Mouse (Mus musculus) lung, embryonic 16.5 days (tissue): ENCODE measurements around the gene Kyat1. TPM values are rescaled to one million over a fixed set of nuclear protein-coding genes. Genes with fewer than 3 reads are reported as not detected.
"Not testable (repeated sequence)": the region's sequence is repeated elsewhere in the genome, so short reads cannot be mapped to it uniquely, and the experiment has no call there.

Experiments
- ATAC-seq: fragments of 200-750 bp; cut with Nextera tagmentation; 2 replicates; pipeline ENCODE4 v1.8.0; 2017; ENCODE audit warnings: low read depth, mild to moderate bottlenecking, moderate library complexity
- H3K27ac ChIP-seq: fragments of 300-500 bp; sonication (generic); 2 replicates; pipeline ENCODE4 v1.5.1; 2014; ENCODE audit warnings: mild to moderate bottlenecking, control low read depth, low read length
- H3K27me3 ChIP-seq: fragments of 300-500 bp; sonication (generic); 2 replicates; pipeline ENCODE4 v1.6.1; 2014; ENCODE audit warnings: low read depth, low read length, mixed read lengths; ENCODE audit not compliant: control insufficient read depth, insufficient read depth
- H3K36me3 ChIP-seq: fragments of 300-500 bp; sonication (generic); 2 replicates; pipeline ENCODE4 v1.6.1; 2014; ENCODE audit warnings: low read length; ENCODE audit not compliant: control insufficient read depth, insufficient read depth
- H3K4me1 ChIP-seq: fragments of 300-500 bp; sonication (generic); replicated peaks from 2 replicates; pipeline ENCODE4 v1.6.1; 2014; ENCODE audit warnings: low read length, mixed read lengths; ENCODE audit not compliant: control insufficient read depth, insufficient read depth
- H3K4me2 ChIP-seq: fragments of 300-500 bp; sonication (generic); 2 replicates; pipeline ENCODE4 v1.6.1; 2014; ENCODE audit warnings: low read depth, low read length, control low read depth
- H3K4me3 ChIP-seq: fragments of 300-500 bp; sonication (generic); 2 replicates; pipeline ENCODE4 v1.5.1; 2014; ENCODE audit warnings: mild to moderate bottlenecking, low read length, control low read depth
- H3K9ac ChIP-seq: fragments of 300-500 bp; sonication (generic); 2 replicates; pipeline ENCODE4 v1.6.1; 2014; ENCODE audit warnings: low read length, control low read depth
- H3K9me3 ChIP-seq: fragments of 300-500 bp; sonication (generic); 2 replicates; pipeline ENCODE4 v1.6.1; 2016; ENCODE audit warnings: low read length; ENCODE audit not compliant: control insufficient read depth
- WGBS: fragments of 180-500 bp; shearing (Covaris S2); extraction: QIAGEN DNeasy Blood & Tissue Kit; methylation state at CpG from one replicate; pipeline ENCODE4 v1.1.7; 2014; 5-methylcytosine and 5-hydroxymethylcytosine counted together
- polyA plus RNA-seq: library from polyadenylated mRNA; unstranded; fragments of >200 nt; fragmentation: Nextera tagmentation; extraction: Ambion mirVana; gene quantifications from 2 replicates; pipeline ENCODE4 v1.2.1, GENCODE M21; 2015

Gene Kyat1
- polyA plus RNA-seq, 1 experiment from 2014 or later: 12.9 TPM

- H3K9me3 ChIP-seq: no peaks in the 10 kb centered on the region
- no peak overlapping the region for H3K4me2 ChIP-seq
- no peak overlapping the region for H3K4me3 ChIP-seq
- no peaks in the 10 kb centered on the region for H3K27me3 ChIP-seq
- no peak overlapping the region for H3K27ac ChIP-seq
- H3K4me1 ChIP-seq: no peaks in the 10 kb centered on the region
- ATAC-seq: no peak
- 78% methylated on average over 6 of the region's 6 CpGs for WGBS
- H3K9ac ChIP-seq: no peak overlapping the region
- H3K36me3 ChIP-seq: 0 out of 2 replicates have a peak, but pooled peaks cover 2% of the 10 kb centered on the region
Measured at GRCm38 (mm10) chr2:30185276-30185675, 20.4 kb downstream of the Kyat1 start.

GRCm38 (mm10) chr2:30183721-30184120, 21.9 kb downstream of the Kyat1 start:
- no peaks in the 10 kb centered on the region for H3K9me3 ChIP-seq
- ATAC-seq: no peak

GRCm38 (mm10) chr2:30182424-30182823, 23.2 kb downstream of the Kyat1 start:
- Histone ChIP-seq H3K4me3 (no peak overlapping the region), H3K9me3 (no peaks in the 10 kb centered on the region), H3K4me1 (peaks cover 4% of the 10 kb centered on the region), H3K9ac (no peak overlapping the region), H3K27ac (no peak overlapping the region), H3K4me2 (no peak overlapping the region), H3K36me3 (0 out of 2 replicates have a peak, but pooled peaks cover 2% of the 10 kb centered on the region), H3K27me3 (no peaks in the 10 kb centered on the region)
- 77% methylated on average over 2 of the region's 2 CpGs for WGBS
- ATAC-seq: no peak

More at GRCm38 (mm10) chr2:30183721-30184120, 21.9 kb downstream of the Kyat1 start:
- H3K4me3 ChIP-seq: no peak overlapping the region
- H3K27me3 ChIP-seq: no peaks in the 10 kb centered on the region
- H3K4me1 ChIP-seq: no peaks in the 10 kb centered on the region
- H3K36me3 ChIP-seq: 0 out of 2 replicates have a peak, but pooled peaks cover 2% of the 10 kb centered on the region
- H3K4me2 ChIP-seq: no peak overlapping the region
- H3K27ac ChIP-seq: no peak overlapping the region
- H3K9ac ChIP-seq: no peak overlapping the region
- WGBS: 55% methylated on average over 3 of the region's 3 CpGs

- H3K9ac ChIP-seq, H3K9me3 ChIP-seq, H3K4me1 ChIP-seq, H3K27ac ChIP-seq, H3K27me3 ChIP-seq, ATAC-seq: not testable (repeated sequence)
- H3K4me3 ChIP-seq: peak overlapping the region; percentile 81
- 44% methylated on average over 7 of the region's 7 CpGs for WGBS
- peak overlapping the region; percentile 57 for H3K4me2 ChIP-seq
- peaks cover 23% of the 10 kb centered on the region for H3K36me3 ChIP-seq
Measured at GRCm38 (mm10) chr2:30178711-30179110, 26.9 kb downstream of the Kyat1 start.

GRCm38 (mm10) chr2:30177700-30178675, 27.7 kb downstream of the Kyat1 start, which contains the start of gene Spout1:
Gene Spout1, minus strand, starts transcription at chr2:30178459.
- 0 out of 2 replicates have a peak within 1 kb of the TSS, but pooled peaks have one; percentile 12 for H3K27ac ChIP-seq
- no peaks in the 10 kb centered on the region for H3K27me3 ChIP-seq
- peak within 1 kb of the TSS; percentile 81 for H3K4me3 ChIP-seq
- peak; percentile 100 for ATAC-seq
- H3K9ac ChIP-seq: peak within 1 kb of the TSS; percentile 79
- H3K4me1 ChIP-seq: peaks cover 8% of the 10 kb centered on the region
- peaks cover 29% of the 10 kb centered on the region for H3K36me3 ChIP-seq
- H3K4me2 ChIP-seq: peak within 1 kb of the TSS; percentile 57
- 1% methylated on average over 54 of the region's 54 CpGs for WGBS
- no peaks in the 10 kb centered on the region for H3K9me3 ChIP-seq

- Histone ChIP-seq H3K9me3 (no peaks in the 10 kb centered on the region), H3K4me1 (peaks cover 12% of the 10 kb centered on the region), H3K9ac (no peak overlapping the region), H3K4me2 (no peak overlapping the region), H3K27me3 (no peaks in the 10 kb centered on the region), H3K27ac (no peak overlapping the region), H3K36me3 (peaks cover 29% of the 10 kb centered on the region), H3K4me3 (no peak overlapping the region)
- ATAC-seq: no peak
- 100% methylated on average over 2 of the region's 2 CpGs for WGBS
Measured at GRCm38 (mm10) chr2:30176561-30176960, 29.1 kb downstream of the Kyat1 start.

GRCm38 (mm10) chr2:30175897-30176296, 29.8 kb downstream of the Kyat1 start:
- 84% methylated on average over 8 of the region's 8 CpGs for WGBS
- peaks cover 12% of the 10 kb centered on the region for H3K4me1 ChIP-seq
- no peak overlapping the region for H3K4me3 ChIP-seq
- H3K27ac ChIP-seq: no peak overlapping the region
- no peaks in the 10 kb centered on the region for H3K9me3 ChIP-seq
- no peak overlapping the region for H3K9ac ChIP-seq
- H3K4me2 ChIP-seq: no peak overlapping the region
- H3K36me3 ChIP-seq: peaks cover 29% of the 10 kb centered on the region
- ATAC-seq: no peak
- no peaks in the 10 kb centered on the region for H3K27me3 ChIP-seq

DNA sequence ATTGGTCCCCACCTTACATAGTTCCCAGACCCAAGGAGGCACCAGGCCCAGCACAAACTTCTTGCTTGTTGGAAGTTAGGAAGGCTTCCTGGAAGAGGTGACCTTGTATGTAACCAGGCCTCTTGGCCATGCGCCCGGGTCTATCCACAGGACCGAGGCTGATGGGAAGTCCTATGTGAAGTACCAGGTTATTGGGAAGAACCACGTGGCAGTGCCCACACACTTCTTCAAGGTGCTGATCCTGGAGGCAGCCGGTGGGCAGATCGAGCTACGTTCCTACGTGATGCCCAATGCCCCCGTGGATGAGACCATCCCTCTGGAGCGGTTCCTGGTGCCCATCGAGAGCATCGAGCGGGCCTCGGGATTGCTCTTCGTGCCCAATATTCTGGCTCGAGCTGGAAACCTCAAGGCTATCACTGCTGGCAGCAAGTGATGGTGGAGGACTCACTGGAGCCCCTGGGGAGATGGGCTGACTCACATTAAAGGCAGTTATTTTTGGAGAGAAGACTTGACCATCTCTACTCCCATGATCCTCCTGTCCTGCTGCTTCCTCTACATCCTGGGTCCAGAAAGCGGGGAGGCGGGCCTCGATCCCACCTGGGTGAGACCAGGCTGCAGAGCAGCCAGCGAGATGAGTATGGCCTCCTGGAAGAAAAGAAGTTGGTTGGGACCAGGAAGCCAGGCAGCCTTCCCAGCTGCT, 32.0 kb downstream of the Kyat1 start:
- Histone ChIP-seq H3K27me3 (no peaks in the 10 kb centered on the region), H3K4me2 (no peak overlapping the region), H3K9ac (no peak overlapping the region), H3K9me3 (no peaks in the 10 kb centered on the region), H3K4me3 (no peak overlapping the region), H3K36me3 (peaks cover 29% of the 10 kb centered on the region), H3K27ac (no peak overlapping the region), H3K4me1 (peaks cover 12% of the 10 kb centered on the region)
- WGBS: 92% methylated on average over 20 of the region's 20 CpGs
- no peak for ATAC-seq

- peaks cover 29% of the 10 kb centered on the region for H3K36me3 ChIP-seq
- peak overlapping the region; percentile 68 for H3K4me3 ChIP-seq
- no peaks in the 10 kb centered on the region for H3K27me3 ChIP-seq
- H3K9me3 ChIP-seq: peaks cover 3% of the 10 kb centered on the region; the same call in 1 of the 2 replicates
- H3K4me2 ChIP-seq: peak overlapping the region; percentile 97
- peaks cover 4% of the 10 kb centered on the region for H3K4me1 ChIP-seq
- WGBS: under 1% methylated on average over 19 of the region's 19 CpGs
- peak overlapping the region; percentile 88 for H3K27ac ChIP-seq
- H3K9ac ChIP-seq: peak overlapping the region; percentile 82
- ATAC-seq: peak; percentile 31; the same call in 1 of the 2 replicates
Measured at GRCm38 (mm10) chr2:30171997-30172382, 33.7 kb downstream of the Kyat1 start.
